Mouse (Mus musculus) C2C12 (cell line): Measurements from ENCODE around the gene Rgs9. TPM values are rescaled to one million over a fixed set of nuclear protein-coding genes. Genes with fewer than 3 reads are reported as not detected.

Experiments used
- H3K27me3 ChIP-seq: one replicate; pipeline ENCODE4 v1.6.1; 2011; ENCODE audit not compliant: control insufficient read depth, insufficient read depth, insufficient read length
- H3K36me3 ChIP-seq: one replicate; pipeline ENCODE4 v1.6.1; 2011; ENCODE audit not compliant: control insufficient read depth, insufficient read depth
- H3K4me3 ChIP-seq: one replicate; pipeline ENCODE4 v1.5.1; 2011; ENCODE audit warnings: mild to moderate bottlenecking, control low read depth; ENCODE audit not compliant: poor library complexity, insufficient read depth, severe bottlenecking
- H3K79me2 ChIP-seq: one replicate; pipeline ENCODE4 v1.6.1; 2011; ENCODE audit not compliant: control insufficient read depth, insufficient read depth
- H3K79me3 ChIP-seq: one replicate; pipeline ENCODE4 v1.6.1; 2011; ENCODE audit warnings: low read depth, control low read depth
- H3ac ChIP-seq: one replicate; pipeline ENCODE3; 2011; ENCODE audit warnings: low read depth; ENCODE audit not compliant: control insufficient read depth, insufficient read length
- CEBPB ChIP-seq: IDR thresholded peaks from one replicate; pipeline ENCODE4 v1.6.1; 2011; ENCODE audit warnings: low read depth, mild to moderate bottlenecking, control low read depth, moderate library complexity
- CTCF ChIP-seq: IDR thresholded peaks from one replicate; pipeline ENCODE4 v1.5.1; 2011; ENCODE audit not compliant: control insufficient read depth, insufficient read depth, insufficient read length
- FOSL1 ChIP-seq: IDR thresholded peaks from one replicate; pipeline ENCODE4 v1.8.0; 2011; ENCODE audit warnings: mild to moderate bottlenecking, low read length; ENCODE audit not compliant: poor library complexity, insufficient read depth, severe bottlenecking
- MAX ChIP-seq: IDR thresholded peaks from one replicate; pipeline ENCODE4 v1.6.1; 2011; ENCODE audit warnings: mild to moderate bottlenecking, control low read depth
- MYOD1 ChIP-seq: IDR thresholded peaks from one replicate; pipeline ENCODE4 v1.6.1; 2011; ENCODE audit warnings: low read depth; ENCODE audit not compliant: control insufficient read depth, insufficient read length
- MYOG ChIP-seq: IDR thresholded peaks from one replicate; pipeline ENCODE4 v1.6.1; 2011; ENCODE audit not compliant: control insufficient read depth, insufficient read length; ENCODE audit errors: extremely low read depth
- USF1 ChIP-seq: IDR thresholded peaks from one replicate; pipeline ENCODE4 v1.6.1; 2011; ENCODE audit warnings: low read depth, mild to moderate bottlenecking, control low read depth, moderate library complexity
- polyA plus RNA-seq: library from polyadenylated mRNA; unstranded; fragments of >200 nt; fragmentation: generic; extraction: Trizol; gene quantifications from one replicate; pipeline ENCODE4 v1.2.1, GENCODE M21; 2012; ENCODE audit warnings: missing spikeins

Gene Rgs9
- polyA plus RNA-seq, 1 experiment, result 0.02 TPM

- H3K27me3 ChIP-seq, result no peaks in the 10 kb centered on the region
- H3K79me3 ChIP-seq, result no peaks in the 10 kb centered on the region
- no peak overlapping the region for H3K4me3 ChIP-seq
- H3K79me2 ChIP-seq, result no peaks in the 10 kb centered on the region
- H3ac ChIP-seq, result no peak overlapping the region
- TF ChIP-seq MAX (no peak), MYOG (no peak), CTCF (no peak), FOSL1 (no peak), CEBPB (no peak), USF1 (no peak), MYOD1 (no peak)
- no peaks in the 10 kb centered on the region for H3K36me3 ChIP-seq
Observed at GRCm38 (mm10) chr11:109329331-109329730, 31.4 kb upstream of the Rgs9 start.

- Histone ChIP-seq H3K79me2 (no peaks in the 10 kb centered on the region), H3K4me3 (no peak overlapping the region), H3K36me3 (no peaks in the 10 kb centered on the region), H3K27me3 (no peaks in the 10 kb centered on the region), H3ac (no peak overlapping the region), H3K79me3 (no peaks in the 10 kb centered on the region)
- TF ChIP-seq MYOG (no peak), MYOD1 (no peak), CEBPB (no peak), CTCF (no peak), MAX (no peak), FOSL1 (no peak), USF1 (no peak)
Observed at GRCm38 (mm10) chr11:109327952-109328351, 30.0 kb upstream of the Rgs9 start.

DNA sequence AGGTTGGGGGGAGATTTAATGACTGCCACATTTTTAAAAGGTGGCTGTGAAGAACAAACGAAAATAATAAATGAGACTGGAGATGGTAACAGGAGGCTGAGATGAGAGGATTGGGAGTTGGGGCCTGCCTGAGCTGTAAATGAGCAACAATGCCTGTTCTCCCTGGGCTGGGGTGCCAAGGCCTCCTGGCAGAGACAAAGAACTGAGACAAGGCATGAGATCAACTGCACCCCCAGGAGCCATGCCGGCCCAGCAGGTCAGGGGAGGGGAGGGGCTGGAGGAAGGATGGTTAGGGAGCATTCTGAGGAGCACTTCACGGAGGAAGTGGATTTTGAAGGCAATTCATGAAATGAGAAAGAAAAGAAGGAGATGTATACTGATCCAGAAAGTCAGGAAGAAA lies 29.5 kb upstream of the Rgs9 start:
- H3K4me3 ChIP-seq, result no peak overlapping the region
- TF ChIP-seq CEBPB (no peak), MYOD1 (no peak), MAX (no peak), CTCF (no peak), USF1 (no peak), FOSL1 (no peak), MYOG (no peak)

GRCm38 (mm10) chr11:109326270-109326669 lies 28.3 kb upstream of the Rgs9 start:
- no peaks in the 10 kb centered on the region for H3K79me2 ChIP-seq
- no peaks in the 10 kb centered on the region for H3K27me3 ChIP-seq
- no peak for TF ChIP-seq USF1
- no peak for TF ChIP-seq MAX
- TF ChIP-seq CEBPB, result no peak
- no peak for TF ChIP-seq MYOD1
- TF ChIP-seq CTCF, result no peak
- TF ChIP-seq MYOG, result no peak
- TF ChIP-seq FOSL1, result no peak
- H3K4me3 ChIP-seq, result no peak overlapping the region
- H3ac ChIP-seq, result no peak overlapping the region
- H3K79me3 ChIP-seq, result no peaks in the 10 kb centered on the region
- no peaks in the 10 kb centered on the region for H3K36me3 ChIP-seq

More for the DNA sequence above, 29.5 kb upstream of the Rgs9 start:
- Histone ChIP-seq H3K79me3 (no peaks in the 10 kb centered on the region), H3K79me2 (no peaks in the 10 kb centered on the region), H3K36me3 (no peaks in the 10 kb centered on the region), H3K27me3 (no peaks in the 10 kb centered on the region), H3ac (no peak overlapping the region)

DNA sequence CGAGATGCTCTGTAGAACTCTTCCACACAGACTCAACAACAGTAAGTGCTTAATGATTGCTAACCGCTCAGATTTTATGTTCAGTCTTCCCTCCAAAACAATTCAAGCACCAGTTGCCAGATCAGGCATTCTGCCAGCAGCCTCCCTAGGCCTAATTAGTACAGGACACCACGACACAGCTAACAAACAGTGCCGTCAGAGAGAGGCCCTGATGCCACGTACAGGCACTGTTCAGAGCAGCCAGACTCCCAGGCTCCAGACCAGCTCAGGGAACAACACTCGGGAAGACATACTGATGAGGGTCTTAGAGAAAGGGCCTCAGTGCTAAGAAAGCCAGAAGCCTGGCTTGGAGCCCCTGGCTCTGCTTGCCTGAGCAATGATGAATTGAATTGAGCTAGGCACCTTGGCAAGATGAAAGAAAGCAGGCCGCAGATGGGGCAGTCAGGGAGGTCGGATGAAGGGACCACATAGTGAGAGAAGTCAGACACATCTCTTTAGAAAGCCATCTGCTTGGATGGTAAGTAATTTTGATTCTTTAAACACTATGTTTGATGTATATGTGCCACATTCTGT lies 22.5 kb upstream of the Rgs9 start:
- no peak for TF ChIP-seq CEBPB
- no peak for TF ChIP-seq MYOD1
- no peak for TF ChIP-seq MAX
- TF ChIP-seq CTCF, result no peak
- no peak for TF ChIP-seq USF1
- no peak for TF ChIP-seq FOSL1
- TF ChIP-seq MYOG, result no peak
- Histone ChIP-seq H3K4me3 (no peak overlapping the region), H3K27me3 (no peaks in the 10 kb centered on the region), H3K79me2 (no peaks in the 10 kb centered on the region), H3K79me3 (no peaks in the 10 kb centered on the region), H3ac (no peak overlapping the region), H3K36me3 (no peaks in the 10 kb centered on the region)

GRCm38 (mm10) chr11:109319946-109320345 lies 22.0 kb upstream of the Rgs9 start:
- Histone ChIP-seq H3K79me2 (no peaks in the 10 kb centered on the region), H3K27me3 (no peaks in the 10 kb centered on the region), H3K36me3 (no peaks in the 10 kb centered on the region), H3ac (no peak overlapping the region), H3K79me3 (no peaks in the 10 kb centered on the region), H3K4me3 (no peak overlapping the region)
- TF ChIP-seq CTCF (no peak), MYOG (no peak), MAX (no peak), FOSL1 (no peak), CEBPB (no peak), MYOD1 (no peak), USF1 (no peak)
